Mouse (Mus musculus) embryonic facial prominence, embryonic 10.5 days (tissue): ENCODE measurements at regions not wholly inside any gene's neighbourhood (a gene's known extent, or its start where the extent isn't known, plus 50 kb on each side); places are given as distances from the start of the nearest gene placed in this dataset.

Source experiments
- DNase-seq: peaks from one replicate; pipeline ENCODE4 v3.0.0-alpha.2; 2017; ENCODE audit warnings: low spot score
- H3K27ac ChIP-seq: fragments of 300-500 bp; sonication (generic); replicated peaks from 2 replicates; pipeline ENCODE4 v1.5.1; 2016; ENCODE audit warnings: mild to moderate bottlenecking
- H3K27me3 ChIP-seq: fragments of 300-500 bp; sonication (generic); replicated peaks from 2 replicates; pipeline ENCODE4 v1.6.1; 2016; ENCODE audit warnings: low read depth, mild to moderate bottlenecking; ENCODE audit not compliant: poor library complexity, severe bottlenecking
- H3K36me3 ChIP-seq: fragments of 300-500 bp; sonication (generic); replicated peaks from 2 replicates; pipeline ENCODE4 v1.6.1; 2016; ENCODE audit warnings: mild to moderate bottlenecking, moderate library complexity
- H3K4me1 ChIP-seq: fragments of 300-500 bp; sonication (generic); 2 replicates; pipeline ENCODE4 v1.6.1; 2016
- H3K4me3 ChIP-seq: fragments of 300-500 bp; sonication (generic); 2 replicates; pipeline ENCODE4 v1.5.1; 2016; ENCODE audit warnings: mild to moderate bottlenecking, moderate library complexity
- H3K9me3 ChIP-seq: fragments of 300-500 bp; sonication (generic); 2 replicates; pipeline ENCODE4 v1.6.1; 2016; ENCODE audit warnings: mild to moderate bottlenecking
- WGBS: fragments of 180-500 bp; shearing (Covaris S2); methylation state at CpG from one replicate; pipeline ENCODE4 v1.1.7; 2016; 5-methylcytosine and 5-hydroxymethylcytosine counted together

GRCm38 (mm10) chr13:72894982-72895381, 266.4 kb downstream of the Irx2 start:
- H3K4me3 ChIP-seq = no peak overlapping the region
- H3K4me1 ChIP-seq = 0 out of 2 replicates have a peak, but pooled peaks cover 2% of the 10 kb centered on the region
- H3K27ac ChIP-seq = no peak overlapping the region
- H3K27me3 ChIP-seq = peaks cover 31% of the 10 kb centered on the region
- no peaks in the 10 kb centered on the region for H3K36me3 ChIP-seq
- no peaks in the 10 kb centered on the region for H3K9me3 ChIP-seq
- no peak for DNase-seq
- 85% methylated on average over 11 of the region's 11 CpGs for WGBS

- Histone ChIP-seq H3K4me3 (no peak overlapping the region), H3K4me1 (0 out of 2 replicates have a peak, but pooled peaks cover 2% of the 10 kb centered on the region), H3K27me3 (peaks cover 16% of the 10 kb centered on the region), H3K36me3 (no peaks in the 10 kb centered on the region), H3K9me3 (no peaks in the 10 kb centered on the region), H3K27ac (no peak overlapping the region)
- 36% methylated on average over 2 of the region's 2 CpGs for WGBS
- peak; percentile 67 for DNase-seq
Observed at GRCm38 (mm10) chr13:72902576-72902975, 274.0 kb downstream of the Irx2 start.

- 80% methylated on average over 4 of the region's 4 CpGs for WGBS
- no peaks in the 10 kb centered on the region for H3K36me3 ChIP-seq
Observed at GRCm38 (mm10) chr13:72918895-72919294, 290.3 kb downstream of the Irx2 start.

GRCm38 (mm10) chr13:72920368-72920767, 291.7 kb downstream of the Irx2 start:
- peaks cover 6% of the 10 kb centered on the region for H3K4me1 ChIP-seq
- H3K27ac ChIP-seq = no peak overlapping the region
- no peaks in the 10 kb centered on the region for H3K36me3 ChIP-seq
- H3K4me3 ChIP-seq = no peak overlapping the region
- WGBS = 18% methylated on average over 1 of the region's 1 CpGs
- H3K27me3 ChIP-seq = no peaks in the 10 kb centered on the region
- DNase-seq = no peak
- no peaks in the 10 kb centered on the region for H3K9me3 ChIP-seq

More at GRCm38 (mm10) chr13:72918895-72919294, 290.3 kb downstream of the Irx2 start:
- no peaks in the 10 kb centered on the region for H3K9me3 ChIP-seq
- no peak for DNase-seq
- H3K27ac ChIP-seq = no peak overlapping the region
- H3K27me3 ChIP-seq = no peaks in the 10 kb centered on the region
- no peak overlapping the region for H3K4me3 ChIP-seq
- H3K4me1 ChIP-seq = peaks cover 6% of the 10 kb centered on the region

- Histone ChIP-seq H3K4me3 (no peak overlapping the region), H3K4me1 (peaks cover 6% of the 10 kb centered on the region), H3K27ac (no peak overlapping the region), H3K27me3 (no peaks in the 10 kb centered on the region), H3K36me3 (no peaks in the 10 kb centered on the region), H3K9me3 (no peaks in the 10 kb centered on the region)
- WGBS = 56% methylated on average over 6 of the region's 6 CpGs
- DNase-seq = no peak
Observed at GRCm38 (mm10) chr13:72924560-72925135, 296.0 kb downstream of the Irx2 start.

- H3K27me3 ChIP-seq = no peaks in the 10 kb centered on the region
- DNase-seq = no peak
- WGBS = 88% methylated on average over 4 of the region's 4 CpGs
- H3K27ac ChIP-seq = no peak overlapping the region
- no peaks in the 10 kb centered on the region for H3K9me3 ChIP-seq
- H3K36me3 ChIP-seq = no peaks in the 10 kb centered on the region
- no peaks in the 10 kb centered on the region for H3K4me1 ChIP-seq
- no peak overlapping the region for H3K4me3 ChIP-seq
Observed at GRCm38 (mm10) chr13:72937246-72937645, 308.6 kb downstream of the Irx2 start.

GRCm38 (mm10) chr13:72938156-72938874, 309.7 kb downstream of the Irx2 start:
- no peak for DNase-seq
- no peaks in the 10 kb centered on the region for H3K36me3 ChIP-seq
- no peaks in the 10 kb centered on the region for H3K9me3 ChIP-seq
- H3K4me3 ChIP-seq = no peak overlapping the region
- 58% methylated on average over 13 of the region's 13 CpGs for WGBS
- H3K4me1 ChIP-seq = no peaks in the 10 kb centered on the region
- no peak overlapping the region for H3K27ac ChIP-seq
- no peaks in the 10 kb centered on the region for H3K27me3 ChIP-seq

GRCm38 (mm10) chr13:72947374-72948165, 312.7 kb upstream of the Irx4 start:
- H3K36me3 ChIP-seq = no peaks in the 10 kb centered on the region

GRCm38 (mm10) chr13:72958616-72959518, 301.4 kb upstream of the Irx4 start:
- H3K36me3 ChIP-seq = no peaks in the 10 kb centered on the region
- H3K9me3 ChIP-seq = no peaks in the 10 kb centered on the region
- DNase-seq = no peak
- 42% methylated on average over 15 of the region's 15 CpGs for WGBS
- peaks cover 57% of the 10 kb centered on the region for H3K27me3 ChIP-seq
- no peak overlapping the region for H3K27ac ChIP-seq
- H3K4me1 ChIP-seq = peaks cover 13% of the 10 kb centered on the region; the same call in 1 of the 2 replicates
- no peak overlapping the region; the same call in 1 of the 2 replicates for H3K4me3 ChIP-seq

More at GRCm38 (mm10) chr13:72947374-72948165, 312.7 kb upstream of the Irx4 start:
- no peak for DNase-seq
- WGBS = 50% methylated on average over 7 of the region's 7 CpGs
- Histone ChIP-seq H3K27ac (no peak overlapping the region), H3K27me3 (no peaks in the 10 kb centered on the region), H3K9me3 (no peaks in the 10 kb centered on the region), H3K4me3 (no peak overlapping the region), H3K4me1 (no peaks in the 10 kb centered on the region)

GRCm38 (mm10) chr13:72961291-72961690, 299.0 kb upstream of the Irx4 start:
- WGBS = 91% methylated on average over 3 of the region's 3 CpGs
- H3K27me3 ChIP-seq = peaks cover 42% of the 10 kb centered on the region
- peaks cover 13% of the 10 kb centered on the region; the same call in 1 of the 2 replicates for H3K4me1 ChIP-seq
- H3K27ac ChIP-seq = no peak overlapping the region
- DNase-seq = no peak
- H3K36me3 ChIP-seq = no peaks in the 10 kb centered on the region
- no peaks in the 10 kb centered on the region for H3K9me3 ChIP-seq
- no peak overlapping the region for H3K4me3 ChIP-seq

- no peaks in the 10 kb centered on the region for H3K36me3 ChIP-seq
- 89% methylated on average over 4 of the region's 4 CpGs for WGBS
- DNase-seq = no peak
- no peak overlapping the region for H3K27ac ChIP-seq
- 0 out of 2 replicates have a peak, but pooled peaks cover 4% of the 10 kb centered on the region for H3K27me3 ChIP-seq
- no peaks in the 10 kb centered on the region for H3K4me1 ChIP-seq
- no peaks in the 10 kb centered on the region for H3K9me3 ChIP-seq
- no peak overlapping the region for H3K4me3 ChIP-seq
Observed at GRCm38 (mm10) chr13:72972165-72972564, 288.1 kb upstream of the Irx4 start.

GRCm38 (mm10) chr13:72972894-72973293, 287.4 kb upstream of the Irx4 start:
- no peak overlapping the region for H3K4me3 ChIP-seq
- 52% methylated on average over 1 of the region's 1 CpGs for WGBS
- H3K27me3 ChIP-seq = 0 out of 2 replicates have a peak, but pooled peaks cover 4% of the 10 kb centered on the region
- H3K27ac ChIP-seq = no peak overlapping the region
- H3K9me3 ChIP-seq = no peaks in the 10 kb centered on the region
- no peaks in the 10 kb centered on the region for H3K4me1 ChIP-seq
- no peak for DNase-seq
- H3K36me3 ChIP-seq = no peaks in the 10 kb centered on the region
